Mouse (Mus musculus) mesoderm, embryonic 11.5 days (tissue): Measurements from ENCODE around the gene Heatr1.

Experiments used
- DNase-seq: peaks from one replicate; pipeline ENCODE4 v3.0.0-alpha.2; 2012; ENCODE audit warnings: low read depth, low spot score

Gene Heatr1

DNA sequence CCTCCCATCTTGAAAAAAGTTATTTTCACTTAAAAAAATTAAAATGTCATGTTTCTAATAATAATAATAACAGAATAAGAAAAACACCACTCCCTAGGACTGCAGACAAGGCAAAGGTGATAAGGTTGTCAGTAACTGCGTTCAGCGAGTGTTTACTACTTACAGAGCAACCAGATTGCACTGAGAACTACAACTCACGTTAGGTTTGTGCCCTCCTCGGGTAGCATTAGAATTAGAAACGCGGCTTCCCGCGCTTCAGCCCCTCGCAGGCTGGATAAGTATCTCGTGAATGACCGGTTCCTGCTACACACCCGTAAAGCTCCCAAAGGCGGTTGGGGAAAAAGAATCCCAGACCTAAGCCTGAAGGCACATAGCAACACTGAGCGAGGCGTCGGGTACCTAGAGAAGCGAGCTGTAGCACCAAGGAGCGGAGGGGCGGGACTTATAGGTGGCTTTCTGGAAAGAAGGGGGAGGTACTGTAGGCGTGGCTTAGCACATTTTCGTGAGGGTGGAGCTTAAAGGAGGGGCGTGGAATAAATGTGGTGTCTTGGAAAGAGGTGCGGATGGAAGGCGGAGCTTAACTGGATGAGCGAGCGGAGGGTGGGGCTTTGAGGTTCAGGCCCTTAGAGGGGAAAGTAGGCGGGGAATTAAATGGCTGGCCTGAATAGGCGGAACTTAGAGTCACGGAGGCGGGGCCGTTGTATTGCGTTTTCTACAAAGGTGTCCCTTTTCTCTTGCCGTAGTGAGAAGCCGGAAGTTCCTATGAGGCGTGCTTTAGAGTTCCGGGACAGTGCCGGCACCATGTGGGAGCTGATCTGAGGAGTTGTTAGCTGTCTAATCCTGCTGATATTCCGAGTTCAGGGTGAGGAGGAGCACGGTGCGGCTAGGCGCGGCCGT, at the start of gene Heatr1:
Heatr1 (plus strand) TSS at position 419 of the 897 bp plus-strand sequence.
- peak; percentile 99 for DNase-seq

DNA sequence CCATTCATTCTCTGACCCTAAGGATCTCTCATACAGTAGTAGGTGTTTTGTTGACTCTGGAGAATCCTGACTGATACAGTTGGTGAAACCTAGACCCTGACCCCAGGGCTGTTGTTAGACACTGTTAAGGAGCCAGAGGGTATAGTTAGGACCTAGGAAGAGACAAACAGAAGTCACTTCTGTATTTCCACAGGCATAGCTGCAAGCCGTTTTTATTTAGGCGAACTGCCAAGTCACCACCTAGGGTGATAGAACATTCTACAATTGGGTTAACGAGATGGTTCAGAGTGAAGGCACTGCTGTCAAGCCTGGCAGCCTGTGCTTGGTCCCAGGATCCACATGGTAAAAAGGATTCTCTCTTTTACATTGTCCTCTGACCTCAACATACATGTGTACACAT, 48.0 kb upstream of the Heatr1 start:
- DNase-seq: no peak

DNA sequence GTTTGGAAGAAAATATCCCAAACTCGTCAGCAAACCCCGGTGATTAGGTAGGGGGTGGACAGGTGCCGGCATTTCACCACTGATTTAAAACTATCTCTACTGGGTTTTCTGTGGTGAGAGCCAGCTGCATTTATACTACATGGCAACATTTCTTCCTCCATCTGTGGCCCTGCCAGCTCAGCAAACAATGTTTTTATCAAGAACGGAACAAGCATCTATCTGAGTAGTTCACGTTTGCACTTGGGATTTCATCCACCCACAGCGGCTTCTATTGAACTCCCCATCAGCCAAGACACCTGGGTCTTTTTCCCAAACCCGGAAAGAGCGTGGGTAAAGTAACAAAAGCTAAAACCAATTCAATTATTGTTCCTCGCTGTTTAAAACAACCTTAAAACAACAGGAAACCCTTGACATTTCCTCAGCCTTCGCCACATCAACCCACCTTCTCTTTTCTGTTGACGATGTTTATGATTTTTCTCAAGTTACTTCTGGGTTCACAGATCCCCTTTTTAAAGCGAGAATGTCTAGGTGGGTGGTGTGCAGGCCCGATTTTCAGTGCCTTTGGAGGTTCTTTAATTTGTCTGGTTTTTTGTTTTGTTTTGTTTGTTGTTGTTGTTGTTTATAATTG, 45.5 kb upstream of the Heatr1 start:
- no peak for DNase-seq

DNA sequence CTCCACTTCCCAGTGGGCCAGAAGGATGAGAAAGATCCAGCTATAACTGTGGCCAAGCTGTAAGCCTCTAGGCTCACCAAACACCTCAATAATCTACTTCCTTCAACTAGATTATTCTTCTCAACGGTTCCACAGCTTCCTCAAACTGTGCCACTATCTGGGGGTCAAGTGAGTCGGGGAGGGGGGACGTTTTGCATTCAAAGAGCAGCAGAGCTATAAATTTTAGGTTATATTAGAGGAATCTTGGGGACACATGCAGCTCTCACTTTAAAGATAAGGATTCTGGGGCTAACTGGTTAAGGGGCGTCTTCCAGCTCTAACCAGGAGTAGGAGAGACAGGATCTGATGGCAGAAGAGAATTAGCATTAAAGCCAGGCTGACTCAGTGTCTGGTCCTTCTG, 38.6 kb upstream of the Heatr1 start:
- DNase-seq: no peak

DNA sequence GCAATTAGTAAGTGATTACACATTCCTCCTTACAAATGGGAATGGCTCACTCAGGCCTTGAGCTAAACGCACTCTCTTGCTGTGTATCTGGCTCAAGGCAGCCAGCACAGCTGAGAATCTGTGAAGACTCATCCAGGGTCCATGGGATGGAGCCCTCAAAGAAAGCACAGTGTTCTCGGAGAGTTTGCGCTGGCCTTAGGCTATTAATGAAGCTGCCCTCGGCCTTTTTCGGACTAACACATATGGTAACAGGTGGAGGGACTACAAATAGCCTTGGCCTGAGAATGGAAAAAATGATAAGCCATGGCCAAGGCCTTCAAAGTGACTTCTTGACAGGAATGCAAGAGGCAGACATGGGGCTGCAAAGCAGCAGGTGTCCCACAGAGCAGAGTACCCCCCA, 37.3 kb upstream of the Heatr1 start:
- DNase-seq: no peak

DNA sequence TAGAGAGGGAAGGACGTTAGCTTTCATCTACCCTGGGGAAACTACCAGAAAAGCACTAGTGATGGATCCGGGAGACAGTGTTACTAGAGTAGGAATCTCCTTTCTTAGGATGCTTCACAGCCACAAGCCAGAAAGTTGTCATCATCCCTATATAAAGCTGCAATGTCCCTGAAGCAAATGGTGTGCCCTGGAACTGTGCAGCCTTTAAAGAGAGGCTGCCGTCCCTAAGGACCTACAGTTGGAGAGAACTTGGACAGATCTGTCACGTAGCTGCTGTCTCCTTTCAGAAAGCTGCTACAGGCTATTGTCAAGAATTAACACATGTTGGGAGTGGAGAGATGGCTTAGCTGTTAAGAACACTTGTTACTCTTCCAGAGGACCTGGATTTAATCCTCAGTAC, 33.3 kb upstream of the Heatr1 start:
- no peak for DNase-seq

DNA sequence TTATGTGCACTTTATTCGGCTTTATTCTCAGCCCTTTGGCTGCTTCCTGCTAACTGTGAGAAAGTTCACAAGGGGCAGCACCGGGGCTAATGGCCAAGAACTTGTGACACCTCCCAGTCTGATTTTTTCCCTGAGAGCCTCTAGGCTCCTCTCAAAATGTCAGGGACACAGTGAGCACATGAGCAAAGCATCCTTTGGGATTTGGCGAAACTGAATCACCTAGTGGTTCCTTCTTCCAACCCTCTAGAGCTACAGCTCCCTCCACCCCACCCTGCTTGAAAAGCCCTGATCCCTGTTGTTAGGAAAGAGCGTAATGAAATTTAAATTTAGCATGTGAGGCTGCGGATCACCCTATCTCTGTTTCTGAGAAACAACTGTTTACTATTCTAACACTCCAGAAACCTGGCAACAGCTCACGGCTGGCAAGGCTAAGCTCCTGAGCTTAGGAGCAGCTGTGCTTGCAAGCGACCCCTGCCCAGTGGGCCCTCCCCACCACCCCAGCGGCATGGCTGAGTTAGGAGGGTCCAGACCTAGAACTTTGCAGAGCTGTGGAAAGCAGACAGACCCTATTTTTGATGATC, 25.7 kb upstream of the Heatr1 start:
- DNase-seq: no peak

DNA sequence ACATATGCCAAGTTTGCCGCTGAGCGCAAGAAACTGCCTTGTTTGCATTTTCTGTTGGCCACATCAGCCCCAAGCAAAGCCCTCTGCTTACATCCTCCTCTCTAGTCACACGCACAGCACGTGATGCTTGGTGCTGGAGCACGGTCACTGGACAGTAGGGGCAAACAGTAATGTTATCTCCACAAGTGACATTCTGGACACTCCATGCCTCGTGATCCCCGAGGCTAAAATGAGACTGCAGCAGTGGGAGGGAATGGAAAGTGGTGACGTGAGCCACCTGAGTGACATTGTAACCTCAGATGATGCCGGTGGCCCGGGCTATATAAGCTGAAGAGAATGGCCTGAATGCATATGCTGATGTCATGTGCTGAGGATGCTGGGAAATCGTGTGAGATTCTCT, 24.9 kb upstream of the Heatr1 start:
- no peak for DNase-seq

DNA sequence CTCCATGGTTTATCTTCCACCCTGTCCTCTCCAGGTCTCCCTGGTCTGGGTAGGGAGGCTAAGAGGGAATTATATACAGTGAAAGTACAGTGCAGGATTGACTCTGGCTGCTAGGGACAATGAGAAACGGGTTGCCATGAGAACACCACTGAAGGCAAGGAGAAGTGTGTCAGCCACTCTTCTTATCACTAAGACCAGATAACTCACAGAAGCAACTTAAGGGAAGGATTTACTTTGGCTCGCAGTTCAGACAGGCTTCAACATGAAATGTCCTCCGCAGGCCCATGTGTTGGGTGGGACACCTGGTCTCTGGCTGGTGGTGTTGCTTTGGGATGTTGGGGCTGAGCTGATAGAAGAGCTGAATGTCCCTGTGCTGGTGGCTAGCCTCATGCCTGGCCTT, 22.1 kb upstream of the Heatr1 start:
- no peak for DNase-seq

DNA sequence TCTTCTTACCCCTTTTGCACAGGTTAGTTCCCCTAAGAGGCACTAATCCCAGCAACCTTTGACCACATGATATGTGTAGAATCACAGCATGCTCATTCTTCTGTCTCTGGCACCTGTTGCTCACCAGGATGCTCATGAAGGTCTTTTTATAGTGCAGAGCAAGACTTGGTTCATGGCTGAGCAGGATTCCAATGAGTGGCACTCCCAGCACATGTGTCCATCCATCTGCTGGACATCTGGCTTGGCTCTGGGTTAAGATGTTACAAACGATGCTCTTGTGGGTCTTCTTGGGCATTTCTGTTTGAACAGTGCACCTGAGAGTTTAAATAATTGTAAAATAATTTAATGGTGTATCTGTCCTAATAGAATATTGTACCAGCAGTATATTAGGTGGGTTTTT, 18.0 kb upstream of the Heatr1 start:
- DNase-seq: no peak

DNA sequence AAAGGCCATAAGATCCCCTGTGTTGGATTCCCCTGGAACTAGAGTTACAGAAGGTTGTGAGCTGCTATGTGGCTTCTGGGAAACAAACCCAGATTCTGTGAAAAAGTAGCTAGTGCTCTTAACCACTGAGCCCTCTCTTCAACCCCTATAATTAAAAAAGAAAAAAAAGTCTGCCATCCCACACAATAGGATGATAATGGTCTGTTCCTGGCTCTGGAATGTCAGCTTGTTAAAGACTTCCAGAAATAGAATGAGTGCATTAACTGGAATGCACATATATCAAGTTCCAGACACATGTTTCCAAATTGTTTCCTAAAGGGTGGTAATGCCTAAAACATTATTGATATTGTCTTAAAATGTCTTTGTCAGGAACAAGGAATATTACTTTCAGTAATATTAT, 10.0 kb upstream of the Heatr1 start:
- DNase-seq: no peak

DNA sequence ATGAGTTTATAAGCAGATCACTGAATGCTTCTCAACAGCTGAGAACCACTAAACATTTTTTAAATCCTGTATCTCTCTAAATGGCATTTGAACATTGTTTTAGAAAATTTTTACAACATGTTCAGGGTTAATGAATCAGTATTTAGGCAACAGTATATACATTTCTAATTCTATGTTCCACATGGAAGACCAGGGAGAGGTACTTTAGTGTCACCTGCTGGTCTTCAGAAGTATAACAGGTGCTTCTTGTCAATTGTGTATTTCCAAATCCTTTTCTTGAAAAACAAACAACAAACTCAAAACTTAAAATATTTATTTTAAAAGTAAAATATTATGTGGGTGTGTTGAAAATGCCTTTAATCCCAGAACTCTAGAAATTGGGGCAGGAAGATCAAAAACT, 8.5 kb upstream of the Heatr1 start:
- peak; percentile 26 for DNase-seq

DNA sequence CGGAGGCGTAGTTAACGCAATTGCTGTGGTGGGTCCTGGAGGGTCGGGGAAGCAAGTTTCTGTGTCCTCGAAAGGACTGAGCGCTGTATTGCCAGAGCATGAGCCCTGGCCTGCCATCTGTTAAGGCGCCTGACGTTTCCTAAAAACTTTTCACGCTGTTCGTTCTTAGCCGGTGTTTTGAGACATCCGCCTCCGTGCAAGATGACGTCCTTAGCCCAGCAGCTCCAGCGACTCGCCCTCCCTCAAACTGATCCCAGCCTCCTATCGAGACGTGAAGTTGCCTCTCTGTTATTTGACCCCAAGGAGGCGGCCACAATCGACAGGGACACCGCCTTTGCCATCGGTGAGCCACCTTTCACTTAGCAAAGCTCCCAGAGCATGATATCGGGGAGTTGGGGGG, 744 bp downstream of the Heatr1 start:
- DNase-seq: peak; percentile 22

DNA sequence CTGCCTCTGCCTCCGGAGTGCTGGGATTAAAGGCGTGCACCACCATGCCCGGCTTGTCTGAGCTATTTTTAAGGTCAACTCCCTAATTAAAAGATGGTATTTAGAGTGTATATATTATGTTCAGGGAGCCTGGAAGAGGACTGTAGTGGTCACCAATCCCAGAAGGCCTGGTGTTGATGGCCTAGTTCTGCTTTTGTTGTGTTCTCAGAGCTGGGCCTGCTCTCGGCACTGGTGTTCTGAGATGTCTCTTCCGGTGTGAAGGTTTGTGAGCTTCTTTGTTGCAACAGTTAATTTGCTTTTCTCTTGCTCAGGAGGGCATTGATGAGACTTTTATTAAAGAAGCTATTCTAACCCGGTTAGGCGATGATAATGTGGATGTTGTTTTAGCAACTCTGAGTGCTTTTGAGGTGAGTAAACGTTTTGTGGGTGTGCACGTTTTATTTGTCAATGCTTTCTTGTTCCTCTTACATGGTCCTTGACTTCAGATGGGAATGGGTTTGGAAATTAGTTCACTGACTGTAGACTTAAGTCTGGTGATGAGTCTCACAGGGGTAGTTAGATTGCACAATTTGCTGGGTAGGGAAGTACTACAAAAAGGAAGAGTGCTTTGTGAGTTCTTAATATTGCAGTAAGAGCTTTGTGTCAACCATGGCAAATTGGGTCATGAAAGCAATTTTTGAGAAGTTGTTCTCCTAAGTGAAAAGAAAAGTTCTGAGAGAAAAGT, 13.7 kb downstream of the Heatr1 start:
- no peak for DNase-seq

DNA sequence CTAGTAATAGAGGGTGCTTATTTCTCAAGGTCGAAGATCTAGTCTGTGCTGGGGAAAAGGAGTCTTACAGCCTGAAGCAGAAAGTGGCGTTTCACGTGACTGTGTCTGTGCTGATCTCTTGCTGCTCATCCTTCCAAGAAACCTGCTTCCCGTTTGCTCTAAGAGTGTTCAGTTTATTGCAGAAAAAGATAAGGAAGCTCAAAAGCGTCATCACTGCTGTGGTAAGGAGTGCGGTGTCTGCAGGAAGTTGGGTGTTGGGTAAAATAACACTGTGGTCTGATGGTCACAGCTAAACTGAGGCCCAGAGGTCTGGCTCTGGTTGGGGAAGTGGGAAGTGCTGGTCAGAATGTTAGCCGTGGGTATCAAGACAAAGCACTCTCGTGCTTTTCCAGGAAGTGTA, 17.2 kb downstream of the Heatr1 start:
- no peak for DNase-seq

DNA sequence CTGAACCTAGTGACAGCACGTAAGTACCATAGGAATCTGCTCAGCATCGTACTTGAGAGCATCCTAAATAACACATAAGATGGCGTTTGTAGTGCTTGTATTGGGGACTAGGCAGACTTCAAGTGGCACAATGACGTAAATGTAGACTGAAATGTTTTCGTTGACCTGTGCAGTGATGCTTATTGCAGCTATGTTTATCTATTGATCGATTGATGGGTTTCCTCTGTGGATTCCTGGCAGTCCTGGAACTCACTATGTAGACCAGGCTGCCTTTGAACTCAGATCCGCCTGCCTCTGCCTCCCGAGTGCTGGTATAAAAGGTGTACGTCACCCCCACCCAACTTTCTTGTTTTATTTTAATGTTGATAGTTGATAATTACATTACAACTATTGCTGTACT, 25.8 kb downstream of the Heatr1 start:
- DNase-seq: no peak

DNA sequence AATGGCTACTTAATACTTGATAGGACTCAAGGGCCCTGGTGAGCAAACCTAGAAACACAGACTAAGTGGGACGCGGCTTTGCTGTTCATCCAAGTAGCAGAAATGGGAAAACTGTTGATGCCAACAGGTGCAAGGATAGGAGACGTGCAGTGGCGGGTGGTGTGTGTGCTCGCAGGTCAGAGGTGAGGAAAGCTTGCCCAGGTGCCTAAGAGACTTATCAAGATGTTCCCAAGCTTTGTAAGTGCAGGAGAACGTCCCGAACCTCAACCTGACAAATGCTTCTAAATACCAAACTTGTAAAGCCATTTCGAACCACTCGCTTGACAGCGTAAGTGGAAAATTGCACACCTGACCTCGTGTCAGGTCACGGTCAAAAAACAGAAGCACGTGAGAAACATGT, 33.7 kb downstream of the Heatr1 start:
- no peak for DNase-seq

DNA sequence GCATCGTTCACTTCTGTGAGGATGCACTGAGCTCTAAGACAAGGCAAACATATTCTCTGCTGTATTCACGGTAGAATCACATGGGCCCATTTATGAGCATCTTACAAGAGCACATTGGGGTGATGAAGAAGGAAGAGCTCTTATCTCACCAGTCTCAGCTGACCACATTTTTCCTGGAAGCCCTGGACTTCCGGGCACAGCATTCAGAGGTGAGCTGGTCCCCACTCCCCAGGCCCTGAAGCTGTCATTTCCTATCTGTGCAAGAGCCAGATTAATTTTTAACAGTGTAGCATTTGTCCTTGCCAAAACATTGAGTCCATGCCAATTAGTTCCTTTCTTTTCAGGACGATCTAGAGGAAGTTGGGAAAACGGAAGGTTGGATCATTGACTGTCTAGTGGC, 39.0 kb downstream of the Heatr1 start:
- no peak for DNase-seq

DNA sequence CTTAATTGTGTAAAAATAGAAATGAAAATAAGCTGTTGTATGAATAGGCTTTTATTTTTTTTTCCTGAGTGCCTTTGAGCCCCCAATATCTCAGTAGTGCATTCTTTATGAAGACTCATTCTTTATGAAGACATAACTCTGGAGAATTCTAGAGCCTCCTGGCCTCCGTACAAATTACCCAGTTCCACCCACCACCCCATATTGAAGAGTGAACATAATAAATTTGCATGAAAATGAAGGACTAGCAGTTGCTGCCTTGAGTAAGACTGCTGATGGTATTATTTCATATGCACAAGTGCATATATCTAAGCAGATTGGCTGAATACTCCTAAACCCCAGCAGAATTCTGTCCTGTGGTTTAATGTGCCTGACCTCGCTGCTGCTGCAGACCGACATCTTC, 44.8 kb downstream of the Heatr1 start:
- DNase-seq: no peak

DNA sequence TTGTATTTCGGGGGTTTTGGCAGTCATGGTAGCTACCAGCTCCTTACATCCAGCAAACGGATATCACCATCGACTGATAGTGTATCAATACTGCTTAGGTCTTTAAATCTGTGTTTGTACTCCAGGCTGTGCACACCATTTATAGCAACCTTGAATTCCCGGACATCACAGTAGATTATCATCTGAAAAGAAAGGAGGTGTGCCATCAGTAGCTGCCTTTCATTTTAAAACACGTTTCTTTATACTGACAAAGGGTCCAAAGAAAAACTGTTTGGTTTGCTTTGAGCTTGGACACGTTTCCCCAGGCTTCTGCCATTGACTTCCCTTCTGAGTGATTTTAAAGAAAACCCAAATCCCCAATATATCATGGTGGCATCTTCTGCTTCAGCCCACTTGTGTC, 46.0 kb downstream of the Heatr1 start:
- DNase-seq: no peak

DNA sequence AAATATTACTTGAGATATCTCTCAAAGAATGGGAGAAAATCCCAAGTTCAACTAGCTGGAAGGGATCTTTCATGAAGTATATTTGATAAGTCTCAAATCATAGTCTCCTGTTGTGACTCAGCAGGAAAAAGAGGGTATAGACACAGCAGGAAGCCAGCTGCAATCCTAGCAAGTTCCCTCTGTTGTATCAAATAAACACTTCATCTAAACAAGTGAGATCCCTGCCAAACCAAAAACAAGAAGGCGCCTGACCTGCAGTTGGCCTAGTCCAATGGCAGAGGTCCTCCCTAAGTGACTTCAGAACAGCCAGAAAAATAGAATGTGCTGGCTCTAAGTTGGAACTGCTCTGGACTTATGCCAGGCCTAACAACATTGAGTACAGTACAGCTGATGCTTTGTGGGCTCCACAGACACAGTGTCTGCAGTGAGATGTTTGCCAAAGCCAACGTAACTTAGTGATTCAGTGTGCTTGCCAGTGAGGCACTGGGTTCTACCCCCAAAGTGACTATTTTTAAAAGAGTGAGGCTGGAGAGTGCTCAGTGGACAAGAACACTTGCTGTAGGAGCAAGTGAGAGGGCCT, 47.3 kb downstream of the Heatr1 start:
- DNase-seq: no peak

DNA sequence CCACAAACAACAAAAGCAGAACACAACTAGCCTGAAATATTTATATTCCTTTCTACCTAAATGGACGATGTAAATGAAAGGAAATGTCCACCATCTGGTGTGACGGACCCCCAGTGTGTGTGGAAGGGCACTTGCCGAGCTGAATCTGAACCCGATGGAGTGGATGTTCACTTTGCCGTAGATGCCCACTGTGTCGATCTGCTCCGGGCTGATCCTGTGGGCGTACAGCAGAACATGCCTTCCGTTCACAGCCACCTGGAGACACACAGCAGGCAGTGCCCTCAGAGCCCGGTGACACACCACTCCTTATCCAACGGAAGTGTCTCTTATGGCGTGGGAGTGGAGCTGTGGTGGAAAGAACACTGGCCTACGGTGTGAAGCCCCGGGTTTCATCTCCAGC, 58.3 kb downstream of the Heatr1 start:
- DNase-seq: no peak
